Mouse (Mus musculus) ES-Bruce4 (cell line): Measurements from ENCODE around the gene Rmnd5b.

ENCODE experiments used
- CTCF ChIP-seq: IDR thresholded peaks from one replicate; pipeline ENCODE4 v1.8.1; 2011; ENCODE audit warnings: low read depth, low read length
- POLR2A ChIP-seq: IDR thresholded peaks from one replicate; pipeline ENCODE4 v1.8.1; 2011; ENCODE audit warnings: low read length; ENCODE audit not compliant: insufficient read depth

GRCm38 (mm10) chr11:51586411-51586810, 49.3 kb downstream of the Rmnd5b start:
- TF ChIP-seq POLR2A (no peak), CTCF (no peak)
